In genomic region chr1:97018978-97019377, GRCm38 (mm10) we compare ENCODE assay signal across 8 mouse cellular contexts.
A peak's percentile ranks its signal among the peaks of the same experiment; 100 is the strongest.
DNase-seq lines count a peak whose midpoint lies in the region; ATAC-seq and TF ChIP-seq lines count a peak whose summit lies in the region.

No protein-coding gene starts in this region.

- peak; percentile 56 to 62; a peak in 1 of 4 replicates for ATAC-seq in hematopoietic stem cell, adult 5-6 weeks (replicated peaks in 1 of 2; ENCODE audit: insufficient read depth in 1 of 2, low FRiP score in 2 of 2, low TSS enrichment in 1 of 2, low read depth in 1 of 2, poor library complexity in 2 of 2, severe bottlenecking in 2 of 2)

- H3K4me3 ChIP-seq in gastrocnemius, adult 2 months, result no peak overlapping the region

- no peak for DNase-seq in gastrocnemius, adult 2 months
- no peak for DNase-seq in gastrocnemius, postnatal 36 days
- peak; percentile 3 to 14 for DNase-seq in urinary bladder, postnatal 36 days (ENCODE audit: low spot score in 2 of 2)
- DNase-seq in urinary bladder, adult 2 months (ENCODE audit: low spot score), result no peak
- peak; percentile 62 to 82 for DNase-seq in left cerebral cortex, postnatal 25 days (ENCODE audit: low spot score in 2 of 2)
- peak; percentile 38 for DNase-seq in right cerebral cortex, postnatal 25 days
- DNase-seq in natural killer cell, adult 2 months (ENCODE audit: low spot score in 2 of 2), result no peak

- intact Hi-C loops in gastrocnemius, adult 2 months (cut with DNase I), result no loop called here
- intact Hi-C loops in gastrocnemius, postnatal 36 days (cut with DNase I), result no loop called here
- intact Hi-C loops in left cerebral cortex, postnatal 25 days (cut with DNase I), result loop anchor here (1.0 kb wide), 1 partner anchor 173 kb away; no protein-coding TSS in a partner anchor

- H3K27ac ChIP-seq in gastrocnemius, adult 2 months, result no peak overlapping the region

- TF ChIP-seq CTCF in gastrocnemius, adult 2 months (IDR thresholded peaks at IDR 0.05), result peak; percentile 26; the same call in 1 of the 2 replicates

Comparison
In these comparisons a context has a peak if more than half of its experiments do, and no peak if none do; other contexts are left out.
1. DNase-seq: peak in urinary bladder, postnatal 36 days (2 of 2), left cerebral cortex, postnatal 25 days (2 of 2) and right cerebral cortex, postnatal 25 days (single experiment); none in gastrocnemius, adult 2 months (single experiment), gastrocnemius, postnatal 36 days (0 of 2), urinary bladder, adult 2 months (single experiment) and natural killer cell, adult 2 months (0 of 2).